11 mouse cellular contexts compared by ENCODE assay signal in the genomic region with DNA sequence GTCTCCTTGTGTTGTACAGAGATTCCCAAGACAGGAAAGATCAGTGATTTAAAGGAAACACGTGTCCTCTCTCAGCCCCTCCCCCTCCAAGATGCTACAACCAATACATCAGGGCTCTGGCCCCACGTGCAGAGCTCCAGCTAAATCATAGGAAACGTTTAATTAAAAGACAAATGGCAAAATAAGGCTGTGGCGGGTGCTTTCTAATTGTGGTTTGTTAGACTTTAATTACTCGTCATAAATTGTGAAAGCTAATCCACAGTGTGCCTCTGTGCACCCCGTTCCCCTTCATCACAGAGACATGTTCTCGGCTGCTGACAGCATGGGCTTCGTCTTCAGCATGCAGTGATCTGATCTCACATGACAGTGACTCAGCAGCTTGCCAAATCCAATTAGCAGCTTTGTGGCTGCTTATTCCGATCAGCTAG.
DNase-seq lines count a peak whose midpoint lies in the region; ATAC-seq and TF ChIP-seq lines count a peak whose summit lies in the region.
"Had no signal": no experiment of that assay in that cellular context is flagged by ENCODE, and none has a peak within 500 bp of the region (broad histone marks: within the 10 kb centered on the region; RNA-seq: fewer than 3 reads in every experiment).

No protein-coding gene starts in this region.

- TF ChIP-seq POLR2A in kidney, adult 2 months (IDR thresholded peaks at IDR 0.05; ENCODE audit: low read depth, low read length): no peak

- 28% methylated on average over 9 of the region's 9 CpGs for WGBS in kidney, embryonic 14.5 days
- 48% methylated on average over 9 of the region's 9 CpGs for WGBS in kidney, adult 2 months
- WGBS in forebrain, embryonic 15.5 days: 9% methylated on average over 9 of the region's 9 CpGs
- 42% methylated on average over 9 of the region's 9 CpGs for WGBS in midbrain, embryonic 11.5 days
- WGBS in liver, embryonic 12.5 days (ENCODE audit: insufficient replicate concordance): 36% methylated on average over 9 of the region's 9 CpGs
- 42% methylated on average over 9 of the region's 9 CpGs for WGBS in liver, embryonic 11.5 days

- H3K27ac ChIP-seq in kidney, embryonic 14.5 days (ENCODE audit: low read depth, low read length): no peak overlapping the region
- H3K27ac ChIP-seq in kidney, adult 2 months (ENCODE audit: insufficient read depth, low read depth, low read length): no peak overlapping the region
- peak overlapping the region; percentile 58 for H3K27ac ChIP-seq in forebrain, embryonic 15.5 days (replicated peaks)
- no peak overlapping the region for H3K27ac ChIP-seq in midbrain, embryonic 11.5 days (ENCODE audit: low read depth, low read length)
- H3K27ac ChIP-seq in liver, embryonic 12.5 days: no peak overlapping the region
- no peak overlapping the region for H3K27ac ChIP-seq in liver, embryonic 11.5 days (ENCODE audit: low read depth, low read length)

- 0 out of 2 replicates have a peak, but pooled peaks cover 4% of the 10 kb centered on the region for H3K4me1 ChIP-seq in kidney, embryonic 14.5 days (ENCODE audit: control insufficient read depth, insufficient read depth, low read length)
- H3K4me1 ChIP-seq in kidney, adult 2 months (ENCODE audit: control insufficient read depth, insufficient read depth, low read length): no peaks in the 10 kb centered on the region
- H3K4me1 ChIP-seq in forebrain, embryonic 15.5 days: peaks cover 15% of the 10 kb centered on the region
- peaks cover 8% of the 10 kb centered on the region; the same call in 1 of the 2 replicates for H3K4me1 ChIP-seq in midbrain, embryonic 11.5 days (ENCODE audit: control insufficient read depth, insufficient read depth, low read length)
- H3K4me1 ChIP-seq in liver, embryonic 12.5 days: no peaks in the 10 kb centered on the region
- no peaks in the 10 kb centered on the region for H3K4me1 ChIP-seq in liver, embryonic 11.5 days (replicated peaks; ENCODE audit: control insufficient read depth, insufficient read depth, low read length)

- H3K36me3 ChIP-seq in kidney, embryonic 14.5 days (ENCODE audit: control insufficient read depth, insufficient read depth, low read length): no peaks in the 10 kb centered on the region
- H3K36me3 ChIP-seq in kidney, adult 2 months (ENCODE audit: control insufficient read depth, insufficient read depth, low read length): no peaks in the 10 kb centered on the region
- H3K36me3 ChIP-seq in forebrain, embryonic 15.5 days: no peaks in the 10 kb centered on the region
- no peaks in the 10 kb centered on the region for H3K36me3 ChIP-seq in midbrain, embryonic 11.5 days (ENCODE audit: control insufficient read depth, insufficient read depth, low read length)
- H3K36me3 ChIP-seq in liver, embryonic 12.5 days: no peaks in the 10 kb centered on the region
- no peaks in the 10 kb centered on the region for H3K36me3 ChIP-seq in liver, embryonic 11.5 days (ENCODE audit: control insufficient read depth, insufficient read depth, low read length)

- DNase-seq in kidney, adult 2 months: no peak
- peak; percentile 13 for DNase-seq in NIH3T3 (ENCODE audit: low read depth)
- DNase-seq in midbrain, embryonic 11.5 days (ENCODE audit: low spot score, missing footprints): peak; percentile 91
- DNase-seq in spleen, adult 12 weeks (ENCODE audit: low spot score): no peak
- DNase-seq in liver, embryonic 11.5 days (ENCODE audit: low spot score): no peak
- DNase-seq: adrenal gland, adult 8-10 months; gastrocnemius, postnatal 10 days; lung, adult 18-20 months had no signal

- no peaks in the 10 kb centered on the region for H3K9me3 ChIP-seq in kidney, embryonic 14.5 days (ENCODE audit: control insufficient read depth, low read length)
- no peaks in the 10 kb centered on the region for H3K9me3 ChIP-seq in forebrain, embryonic 15.5 days
- no peaks in the 10 kb centered on the region for H3K9me3 ChIP-seq in midbrain, embryonic 11.5 days (ENCODE audit: control insufficient read depth, low read length)
- no peaks in the 10 kb centered on the region for H3K9me3 ChIP-seq in liver, embryonic 12.5 days (replicated peaks)
- no peaks in the 10 kb centered on the region for H3K9me3 ChIP-seq in liver, embryonic 11.5 days (ENCODE audit: control insufficient read depth, low read length)

- peak; percentile 66; the same call in 1 of the 2 replicates for ATAC-seq in kidney, embryonic 14.5 days (ENCODE audit: low FRiP score, low TSS enrichment)
- peak; percentile 89 for ATAC-seq in forebrain, embryonic 15.5 days (replicated peaks)
- peak; percentile 70 for ATAC-seq in midbrain, embryonic 11.5 days (ENCODE audit: low FRiP score)
- ATAC-seq in liver, embryonic 12.5 days: no peak
- ATAC-seq in liver, embryonic 11.5 days (replicated peaks; ENCODE audit: low FRiP score): no peak

- H3K4me2 ChIP-seq in kidney, embryonic 14.5 days (replicated peaks; ENCODE audit: low read depth, low read length): no peak overlapping the region
- H3K4me2 ChIP-seq in forebrain, embryonic 15.5 days (replicated peaks): peak overlapping the region; percentile 25
- H3K4me2 ChIP-seq in midbrain, embryonic 11.5 days: no peak overlapping the region
- no peak overlapping the region for H3K4me2 ChIP-seq in liver, embryonic 12.5 days
- H3K4me2 ChIP-seq in liver, embryonic 11.5 days: no peak overlapping the region

- H3K4me3 ChIP-seq in kidney, embryonic 14.5 days (ENCODE audit: low read length): no peak overlapping the region
- H3K4me3 ChIP-seq in kidney, adult 2 months (ENCODE audit: insufficient read depth, low read depth, low read length): no peak overlapping the region
- no peak overlapping the region; the same call in 1 of the 2 replicates for H3K4me3 ChIP-seq in forebrain, embryonic 15.5 days
- H3K4me3 ChIP-seq in midbrain, embryonic 11.5 days (ENCODE audit: low read depth, low read length): no peak overlapping the region
- H3K4me3 ChIP-seq in liver, embryonic 12.5 days: no peak overlapping the region
- no peak overlapping the region for H3K4me3 ChIP-seq in liver, embryonic 11.5 days (ENCODE audit: low read depth, low read length)

- H3K9ac ChIP-seq in kidney, embryonic 14.5 days (ENCODE audit: low read depth, low read length): no peak overlapping the region
- H3K9ac ChIP-seq in forebrain, embryonic 15.5 days (replicated peaks): no peak overlapping the region
- no peak overlapping the region for H3K9ac ChIP-seq in midbrain, embryonic 11.5 days (ENCODE audit: low read length)
- H3K9ac ChIP-seq in liver, embryonic 12.5 days: no peak overlapping the region
- H3K9ac ChIP-seq in liver, embryonic 11.5 days (ENCODE audit: low read depth, low read length): no peak overlapping the region

- TF ChIP-seq CTCF in kidney, adult 2 months (conservative IDR thresholded peaks at IDR 0.05; ENCODE audit: insufficient read depth, insufficient read length, low read depth, low read length): no peak

- no peaks in the 10 kb centered on the region for H3K27me3 ChIP-seq in kidney, embryonic 14.5 days (ENCODE audit: control insufficient read depth, insufficient read depth, low read length)
- no peaks in the 10 kb centered on the region for H3K27me3 ChIP-seq in kidney, adult 2 months (replicated peaks; ENCODE audit: control insufficient read depth, insufficient read depth, low read length)
- H3K27me3 ChIP-seq in forebrain, embryonic 15.5 days: no peaks in the 10 kb centered on the region
- no peaks in the 10 kb centered on the region for H3K27me3 ChIP-seq in midbrain, embryonic 11.5 days (ENCODE audit: control insufficient read depth, insufficient read depth, low read length)
- no peaks in the 10 kb centered on the region for H3K27me3 ChIP-seq in liver, embryonic 12.5 days (replicated peaks)
- no peaks in the 10 kb centered on the region for H3K27me3 ChIP-seq in liver, embryonic 11.5 days (replicated peaks; ENCODE audit: control insufficient read depth, insufficient read depth, low read length)

Comparison
In these comparisons a context has a peak if more than half of its experiments do, and no peak if none do; other contexts are left out.
1. ATAC-seq: peak in kidney, embryonic 14.5 days (single experiment), forebrain, embryonic 15.5 days (single experiment) and midbrain, embryonic 11.5 days (single experiment); none in liver, embryonic 12.5 days (single experiment) and liver, embryonic 11.5 days (single experiment).
2. DNase-seq: peak in NIH3T3 (single experiment) and midbrain, embryonic 11.5 days (single experiment); none in kidney, adult 2 months (single experiment), spleen, adult 12 weeks (single experiment) and liver, embryonic 11.5 days (single experiment).